Mouse (Mus musculus) thymus, postnatal 0 days (tissue): ENCODE measurements at regions not wholly inside any gene's neighbourhood (a gene's known extent, or its start where the extent isn't known, plus 50 kb on each side); places are given as distances from the start of the nearest gene placed in this dataset.

Experiments
- DNase-seq: peaks from one replicate; pipeline ENCODE4 v3.0.0-alpha.2; 2015; ENCODE audit warnings: low spot score

DNA sequence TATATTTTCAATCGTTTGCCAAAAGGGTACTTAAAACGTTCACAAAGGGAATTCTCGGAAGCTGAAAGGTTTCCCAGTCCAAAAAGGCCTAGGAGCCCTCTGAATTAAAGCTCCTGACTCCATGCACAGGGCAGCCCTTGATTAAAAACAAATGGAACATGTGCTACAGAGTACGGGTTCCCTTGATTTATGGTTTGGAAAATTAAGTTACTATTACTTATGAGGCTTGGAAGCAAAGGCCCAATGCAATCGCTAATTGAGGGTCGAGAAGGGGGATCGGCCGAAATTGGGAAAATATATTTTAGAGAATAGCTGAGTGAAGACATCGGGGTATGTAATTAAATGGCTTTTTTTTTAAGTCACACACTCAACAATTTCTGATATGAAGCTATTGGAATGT is 219.0 kb upstream of the Sox9 start:
- DNase-seq, result no peak

DNA sequence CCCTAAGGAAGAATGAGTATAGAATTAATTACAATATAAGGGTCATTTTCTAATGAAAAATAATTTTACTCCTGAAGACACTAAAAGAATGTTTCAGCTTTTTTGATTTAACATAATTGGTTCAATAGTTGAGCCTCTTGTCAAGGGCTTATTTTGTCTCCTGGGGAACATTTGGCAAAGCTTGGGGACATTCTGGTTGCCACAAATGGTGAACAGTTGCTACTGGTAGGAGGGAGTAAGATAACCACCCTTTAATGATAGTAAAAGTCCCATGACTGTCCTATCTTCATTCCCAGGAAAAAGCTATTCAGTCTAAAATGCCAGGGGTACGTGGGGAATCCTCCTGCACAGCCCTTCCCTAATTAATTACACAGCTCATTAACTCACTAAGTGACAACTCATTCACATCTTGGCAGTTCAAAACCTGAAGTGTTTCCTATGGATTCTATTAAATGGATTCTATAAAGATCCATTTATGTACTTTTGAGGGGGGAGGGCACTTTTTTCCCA is 217.3 kb upstream of the Sox9 start:
- DNase-seq, result no peak

DNA sequence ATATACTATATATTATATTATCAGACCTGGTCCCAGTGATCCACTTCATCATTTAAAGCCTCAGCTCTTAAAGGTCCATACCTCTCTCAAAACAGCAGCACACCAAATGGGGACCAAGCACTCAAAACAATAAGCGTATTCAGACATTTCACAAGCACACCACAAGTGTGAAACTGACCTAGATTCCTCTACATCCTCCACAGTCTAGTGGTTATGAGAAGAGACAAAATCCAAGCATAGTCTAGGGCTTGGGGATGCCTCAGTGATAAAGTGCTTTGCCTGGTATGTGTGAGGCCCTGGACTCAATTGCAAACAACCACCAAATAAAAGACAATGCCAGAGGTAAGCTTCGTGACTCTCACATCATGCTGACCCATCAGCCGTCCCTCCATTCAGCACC is 216.0 kb upstream of the Sox9 start:
- DNase-seq, result no peak

DNA sequence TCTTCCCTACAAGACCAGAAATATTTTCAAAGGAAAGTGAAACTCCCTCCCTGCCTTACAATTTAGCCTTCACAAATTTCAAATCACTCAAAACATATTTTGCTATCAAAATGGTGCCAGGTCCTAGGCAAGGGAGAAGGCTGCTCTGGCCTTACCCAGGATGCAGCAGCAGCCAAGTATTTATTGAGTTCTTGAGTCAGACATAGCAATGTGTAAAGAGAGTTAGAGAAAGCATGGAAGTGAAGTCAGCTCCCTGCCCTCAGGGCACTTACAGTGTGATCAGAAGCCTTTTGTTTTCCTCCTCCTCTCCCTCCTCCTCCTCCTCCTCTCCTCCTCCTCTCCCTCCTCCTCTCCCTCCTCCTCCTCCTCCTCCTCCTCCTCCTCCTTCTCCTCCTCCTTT is 194.6 kb upstream of the Sox9 start:
- no peak for DNase-seq

GRCm38 (mm10) chr11:112588088-112588487 is 193.9 kb upstream of the Sox9 start:
- DNase-seq, result no peak

- DNase-seq, result no peak
These were observed 191.8 kb upstream of the Sox9 start for GRCm38 (mm10) chr11:112590214-112590613.

DNA sequence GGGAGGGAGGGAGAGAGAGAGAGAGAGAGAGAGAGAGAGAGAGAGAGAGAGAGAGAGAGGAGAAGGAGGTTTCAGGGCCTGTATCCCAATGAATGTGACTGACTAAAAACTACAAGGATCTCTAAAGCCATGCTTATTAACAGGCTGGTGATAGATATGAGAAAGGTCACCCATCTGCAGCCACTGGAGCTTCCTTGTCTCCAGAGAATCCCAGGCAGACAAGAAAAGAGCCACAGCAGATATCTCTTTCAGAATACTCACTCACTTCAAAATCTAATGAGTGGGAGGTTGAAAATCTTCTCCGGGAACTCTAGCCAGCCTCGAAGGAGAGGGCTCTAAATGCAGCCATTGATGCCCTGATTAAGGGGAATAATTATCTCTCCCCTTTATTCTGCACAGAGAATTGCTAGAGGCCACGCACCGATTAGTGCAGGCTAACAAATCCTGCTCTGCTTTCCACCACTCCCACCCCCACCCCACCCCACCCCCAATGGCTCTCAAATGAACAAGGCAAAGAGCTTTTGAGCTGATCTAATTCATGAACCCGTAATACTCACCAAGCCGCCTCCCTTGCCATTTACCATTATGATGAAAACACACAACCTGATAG is 189.5 kb upstream of the Sox9 start:
- no peak for DNase-seq

GRCm38 (mm10) chr11:112593821-112594220 is 188.2 kb upstream of the Sox9 start:
- DNase-seq, result no peak

- no peak for DNase-seq
These were observed 174.7 kb upstream of the Sox9 start for GRCm38 (mm10) chr11:112607359-112607758.

DNA sequence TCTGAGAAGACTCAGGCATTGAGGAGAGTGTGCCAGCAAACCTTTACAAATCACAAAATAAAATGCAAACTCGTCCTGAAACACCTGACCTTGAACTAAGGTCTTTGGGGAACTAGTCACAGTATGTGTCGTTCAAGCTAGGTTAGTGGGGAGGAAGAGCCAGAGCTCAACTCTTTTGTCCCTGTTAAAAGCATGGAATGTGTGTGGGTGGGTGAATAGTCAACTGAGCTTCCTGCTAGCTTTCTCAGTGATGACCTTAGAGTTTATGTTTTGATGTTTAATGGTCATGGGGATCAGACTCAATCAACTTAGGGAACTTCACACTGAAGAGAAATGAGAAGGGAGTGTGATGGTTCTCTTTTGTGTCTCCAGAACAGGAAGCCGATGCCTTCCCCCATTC is 172.7 kb upstream of the Sox9 start:
- no peak for DNase-seq

DNA sequence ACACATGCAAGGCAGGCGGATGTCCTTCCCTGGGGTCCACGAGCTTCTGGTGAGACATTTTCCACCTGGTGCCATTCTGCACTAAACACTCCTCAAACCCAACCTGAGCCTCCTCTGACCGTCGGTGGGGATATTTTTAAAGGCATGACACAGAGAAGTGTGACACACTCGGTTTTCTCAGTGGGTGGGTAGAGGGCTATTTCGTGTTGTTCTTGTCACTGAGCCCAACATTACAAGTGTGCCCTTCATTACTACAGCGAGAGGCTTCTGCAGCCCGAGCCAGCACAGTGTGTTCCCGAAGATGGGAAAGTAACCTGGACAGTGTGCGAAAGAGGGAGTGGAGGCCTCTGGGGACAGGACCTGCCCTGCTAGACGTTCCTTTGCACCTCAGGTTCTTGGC is 171.0 kb upstream of the Sox9 start:
- DNase-seq, result no peak

DNA sequence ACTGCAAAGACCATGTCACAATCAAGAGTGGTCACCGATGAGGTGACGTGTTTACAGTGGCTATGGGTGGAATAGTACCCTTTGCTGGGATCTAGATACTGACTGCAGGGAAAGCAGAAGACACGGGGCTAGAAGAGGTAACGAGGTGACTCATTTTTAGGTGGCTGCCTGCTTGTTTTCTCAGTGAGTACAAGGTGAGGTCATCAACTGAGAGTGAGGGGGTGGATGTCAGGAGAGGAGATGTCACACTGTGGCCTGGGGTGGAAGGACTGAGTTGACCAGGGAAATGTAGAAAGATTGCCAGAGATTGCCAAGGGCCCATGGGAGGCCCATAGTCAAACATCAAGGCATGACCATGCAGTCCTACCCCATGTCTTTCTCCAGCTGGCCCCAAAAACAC is 166.4 kb upstream of the Sox9 start:
- no peak for DNase-seq

GRCm38 (mm10) chr11:112616942-112617341 is 165.1 kb upstream of the Sox9 start:
- no peak for DNase-seq

- DNase-seq, result no peak
These were observed 161.1 kb upstream of the Sox9 start for GRCm38 (mm10) chr11:112620916-112621315.

- DNase-seq, result no peak
These were observed 160.5 kb upstream of the Sox9 start for GRCm38 (mm10) chr11:112621385-112622120.

- no peak for DNase-seq
These were observed 132.7 kb upstream of the Sox9 start for GRCm38 (mm10) chr11:112649298-112649697.

- DNase-seq, result no peak
These were observed 124.4 kb upstream of the Sox9 start for GRCm38 (mm10) chr11:112657410-112658159.

DNA sequence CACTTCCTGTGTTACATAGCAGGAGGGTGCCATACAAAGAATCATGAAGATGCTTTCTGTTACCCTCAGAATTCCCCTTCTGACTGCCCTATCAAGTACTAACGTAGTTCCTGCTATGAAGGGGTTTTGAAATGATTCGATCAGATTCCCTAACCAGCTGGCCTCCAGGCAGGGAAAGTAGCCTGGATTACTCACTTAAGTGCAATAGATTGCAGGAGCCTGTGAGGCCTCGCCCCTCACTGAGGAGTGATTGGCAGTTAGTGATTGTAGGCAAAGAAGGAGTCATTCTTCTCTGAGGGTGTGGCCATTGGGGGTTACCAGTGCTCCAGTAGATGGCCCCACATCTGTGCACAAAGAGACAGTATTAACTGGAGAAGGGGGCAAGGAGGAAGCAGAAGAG is 122.1 kb upstream of the Sox9 start:
- DNase-seq, result no peak

DNA sequence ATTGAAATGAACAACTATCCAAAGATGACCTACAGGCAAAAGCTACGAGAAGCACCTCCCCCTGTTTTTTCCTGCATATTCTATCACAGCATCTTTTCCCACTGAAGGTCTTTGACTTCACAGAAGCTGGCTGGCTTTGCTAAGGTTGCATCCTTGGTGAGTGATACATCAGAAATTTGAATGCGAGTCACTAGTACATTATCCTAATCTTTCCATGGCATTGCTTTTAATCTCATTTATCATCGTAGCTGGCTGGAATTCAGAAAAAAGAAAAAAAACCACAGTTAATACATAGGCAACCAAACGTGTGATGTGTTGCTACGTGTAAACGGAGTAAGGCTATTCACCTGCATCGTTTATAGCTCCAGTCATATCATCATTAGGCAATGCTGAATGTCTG is 120.6 kb upstream of the Sox9 start:
- DNase-seq, result no peak

DNA sequence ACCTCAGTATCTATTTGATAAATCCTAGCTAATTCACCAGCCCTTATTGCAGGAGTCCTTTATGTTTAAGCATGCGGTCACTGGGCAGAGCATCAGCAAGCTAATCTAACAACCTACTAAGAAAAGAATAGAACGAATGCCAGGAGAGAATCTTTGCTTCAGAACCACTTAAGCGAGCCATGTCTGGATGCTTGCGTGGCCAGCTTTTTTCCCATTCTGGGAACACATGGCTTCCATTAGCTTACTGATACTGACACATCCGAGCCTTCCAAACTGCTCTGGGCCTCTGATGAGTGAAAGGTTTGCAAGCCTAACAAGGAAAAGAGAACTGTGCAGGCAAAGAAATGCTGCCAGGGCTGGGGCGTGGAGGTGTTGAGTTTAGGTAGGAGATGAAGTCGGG is 114.7 kb upstream of the Sox9 start:
- no peak for DNase-seq

- no peak for DNase-seq
These were observed 109.9 kb upstream of the Sox9 start for GRCm38 (mm10) chr11:112672086-112672485.

DNA sequence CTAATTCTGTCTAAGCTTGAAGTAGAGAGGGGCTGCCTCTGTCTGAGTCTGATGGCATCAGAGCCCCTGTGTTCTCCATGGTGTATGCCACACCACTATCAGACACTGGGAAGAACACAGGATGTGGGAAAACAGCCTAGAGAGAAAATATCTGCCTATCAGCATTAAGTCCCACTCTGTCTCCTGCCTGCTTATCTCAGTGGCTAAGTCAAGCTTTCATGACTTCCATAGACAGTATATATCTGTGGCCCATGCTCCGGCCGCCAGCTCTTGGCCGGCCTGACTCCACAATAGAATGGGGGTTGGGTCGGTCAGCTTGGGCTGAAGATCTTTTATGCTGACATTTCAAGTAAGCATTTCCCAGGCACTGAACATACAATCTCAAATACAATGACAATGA is 92.0 kb upstream of the Sox9 start:
- DNase-seq, result no peak
